Mouse (Mus musculus): ENCODE data around the gene Dock10. TPM values are rescaled to one million over a fixed set of nuclear protein-coding genes. Genes with fewer than 3 reads are reported as not detected.

Dock10 gene
- 2.8 and 3.3 TPM in 2 replicates for polyA plus RNA-seq (2015; fragmentation: Nextera tagmentation; extraction: Ambion mirVana)

DNA sequence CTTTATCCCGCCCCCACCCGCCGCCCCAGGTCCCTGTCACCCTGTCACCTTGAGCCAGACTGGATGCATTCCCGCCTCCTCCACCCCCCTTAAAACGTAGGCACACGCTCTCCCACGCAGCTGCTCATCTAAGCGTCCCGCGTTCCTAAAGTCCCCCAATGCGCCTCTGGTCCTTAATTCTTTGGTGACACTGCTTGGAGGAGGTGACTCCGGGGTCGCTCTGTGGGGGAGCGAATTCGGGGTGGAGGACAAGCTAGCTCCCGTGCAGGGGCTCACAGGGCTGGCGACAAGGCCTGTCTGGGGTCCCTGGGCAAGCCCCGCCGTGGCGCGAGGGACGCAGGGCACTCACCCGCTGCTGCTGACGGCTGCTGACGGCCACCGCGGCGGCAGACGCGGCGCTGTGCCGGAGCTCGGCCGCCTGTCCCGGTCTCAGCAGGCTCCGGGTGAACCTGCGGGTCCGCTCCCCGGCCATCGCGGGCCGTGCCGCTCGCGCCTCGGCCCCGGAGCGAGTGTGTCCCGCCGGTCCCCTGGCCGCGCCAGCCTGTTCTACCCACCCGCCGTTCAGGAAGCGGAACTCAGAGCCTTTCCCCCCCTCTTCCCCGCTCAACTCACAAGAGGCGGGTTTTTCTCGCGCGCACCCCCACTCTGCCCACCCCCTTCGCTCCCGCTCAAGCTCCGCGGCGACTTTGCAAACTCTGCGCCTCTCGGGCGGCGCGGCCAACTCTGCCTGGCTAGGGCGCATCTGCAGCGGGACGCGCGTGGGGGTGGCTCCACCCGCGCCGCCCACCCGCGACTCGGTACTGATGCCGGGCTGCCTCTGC lies at the start of gene Dock10:
Dock10 (minus strand) TSS at position 551 of the 821 bp plus-strand sequence.
- H3K4me2 ChIP-seq (replicated peaks; ENCODE audit: low read depth): peak within 1 kb of the TSS; percentile 76
- ATAC-seq (ENCODE audit: low FRiP score, low TSS enrichment) (peak; percentile 61), DNase-seq (ENCODE audit: low spot score) (peak; percentile 38)
- TF ChIP-seq EP300 (optimal IDR thresholded peaks at IDR 0.05): no peak
- TF ChIP-seq CTCF (IDR thresholded peaks at IDR 0.05; ENCODE audit: low read depth): no peak
- H3K27ac ChIP-seq (replicated peaks): 0 out of 2 replicates have a peak within 1 kb of the TSS, but pooled peaks have one; percentile 13
- H3K4me1 ChIP-seq (replicated peaks; ENCODE audit: control insufficient read depth, insufficient read depth): no peaks in the 10 kb centered on the region
- WGBS: under 1% methylated on average over 58 of the region's 82 CpGs
- no peaks in the 10 kb centered on the region for H3K36me3 ChIP-seq (ENCODE audit: control insufficient read depth, insufficient read depth, low read length)
- no peaks in the 10 kb centered on the region for H3K9me3 ChIP-seq (ENCODE audit: control insufficient read depth, low read length)
- H3K4me3 ChIP-seq (ENCODE audit: low read depth, low read length): peak within 1 kb of the TSS; percentile 54
- H3K9ac ChIP-seq (ENCODE audit: low read length): peak within 1 kb of the TSS; percentile 45
- H3K27me3 ChIP-seq (ENCODE audit: control insufficient read depth, insufficient read depth, low read length): 0 out of 2 replicates have a peak, but pooled peaks cover 4% of the 10 kb centered on the region

DNA sequence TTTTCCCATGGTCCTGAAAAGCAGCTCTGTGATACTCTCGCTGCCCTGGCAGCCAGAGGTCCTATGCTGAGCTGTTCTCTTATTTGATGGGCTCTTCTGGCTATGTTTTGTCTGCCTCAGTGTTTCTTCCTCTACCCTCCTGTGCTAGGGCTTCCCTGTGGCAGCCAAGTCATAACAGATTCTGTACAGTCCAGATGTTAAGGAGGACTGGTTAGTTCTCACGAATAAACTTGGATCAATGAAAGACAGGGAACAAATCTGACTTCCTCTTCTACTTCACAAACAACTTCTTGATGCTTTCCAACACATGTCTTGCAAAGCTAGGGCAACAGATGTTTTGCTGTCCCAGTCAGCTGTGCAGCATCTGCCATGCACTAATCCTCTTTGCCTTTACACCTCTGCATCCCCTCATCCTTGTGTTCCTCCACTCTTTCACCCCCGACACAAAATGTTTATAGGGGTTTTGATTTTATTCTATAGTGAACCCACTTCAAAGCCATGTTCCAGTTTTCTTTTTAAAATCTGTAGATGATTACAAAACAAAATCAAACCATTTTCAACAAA lies 48.6 kb upstream of the Dock10 start:
- ATAC-seq (ENCODE audit: low FRiP score, low TSS enrichment) (no peak), DNase-seq (ENCODE audit: low spot score) (no peak)
- H3K36me3 ChIP-seq (ENCODE audit: control insufficient read depth, insufficient read depth, low read length): no peaks in the 10 kb centered on the region
- H3K9ac ChIP-seq (ENCODE audit: low read length): no peak overlapping the region
- H3K9me3 ChIP-seq (ENCODE audit: control insufficient read depth, low read length): no peaks in the 10 kb centered on the region
- 57% methylated on average over 3 of the region's 3 CpGs for WGBS
- H3K4me2 ChIP-seq (replicated peaks; ENCODE audit: low read depth): no peak overlapping the region
- no peaks in the 10 kb centered on the region for H3K4me1 ChIP-seq (replicated peaks; ENCODE audit: control insufficient read depth, insufficient read depth)
- TF ChIP-seq CTCF (IDR thresholded peaks at IDR 0.05; ENCODE audit: low read depth): no peak
- no peak for TF ChIP-seq EP300 (optimal IDR thresholded peaks at IDR 0.05)
- H3K27me3 ChIP-seq (ENCODE audit: control insufficient read depth, insufficient read depth, low read length): no peaks in the 10 kb centered on the region
- no peak overlapping the region for H3K4me3 ChIP-seq (ENCODE audit: low read depth, low read length)
- H3K27ac ChIP-seq (replicated peaks): no peak overlapping the region

DNA sequence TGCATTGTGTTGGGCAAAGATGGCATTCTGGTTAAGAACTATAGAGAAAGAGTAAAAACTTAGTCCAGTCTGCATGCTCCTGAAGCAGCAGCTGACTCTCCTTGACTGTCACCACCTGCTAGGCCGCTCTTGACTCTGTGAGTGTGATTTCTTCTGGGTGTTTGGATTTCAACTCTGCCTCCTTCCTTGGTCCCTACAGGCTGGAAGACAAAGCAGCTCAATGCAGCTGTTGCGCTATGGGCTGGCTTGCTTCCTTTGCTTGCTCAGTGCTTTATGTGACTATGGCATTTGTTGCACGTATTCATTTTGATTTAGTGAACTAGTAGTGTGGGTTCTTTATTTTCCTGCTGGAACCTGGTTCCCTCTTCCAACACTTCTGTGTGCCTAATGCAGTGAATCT lies 43.7 kb upstream of the Dock10 start:
- ATAC-seq (ENCODE audit: low FRiP score, low TSS enrichment) (no peak), DNase-seq (ENCODE audit: low spot score) (no peak)
- Histone ChIP-seq H3K27ac (replicated peaks) (no peak overlapping the region), H3K4me2 (replicated peaks; ENCODE audit: low read depth) (no peak overlapping the region), H3K36me3 (ENCODE audit: control insufficient read depth, insufficient read depth, low read length) (no peaks in the 10 kb centered on the region), H3K4me3 (ENCODE audit: low read depth, low read length) (no peak overlapping the region), H3K9ac (ENCODE audit: low read length) (no peak overlapping the region), H3K27me3 (ENCODE audit: control insufficient read depth, insufficient read depth, low read length) (no peaks in the 10 kb centered on the region), H3K9me3 (ENCODE audit: control insufficient read depth, low read length) (no peaks in the 10 kb centered on the region), H3K4me1 (replicated peaks; ENCODE audit: control insufficient read depth, insufficient read depth) (no peaks in the 10 kb centered on the region)
- 58% methylated on average over 3 of the region's 3 CpGs for WGBS
- no peak for TF ChIP-seq CTCF (IDR thresholded peaks at IDR 0.05; ENCODE audit: low read depth)

DNA sequence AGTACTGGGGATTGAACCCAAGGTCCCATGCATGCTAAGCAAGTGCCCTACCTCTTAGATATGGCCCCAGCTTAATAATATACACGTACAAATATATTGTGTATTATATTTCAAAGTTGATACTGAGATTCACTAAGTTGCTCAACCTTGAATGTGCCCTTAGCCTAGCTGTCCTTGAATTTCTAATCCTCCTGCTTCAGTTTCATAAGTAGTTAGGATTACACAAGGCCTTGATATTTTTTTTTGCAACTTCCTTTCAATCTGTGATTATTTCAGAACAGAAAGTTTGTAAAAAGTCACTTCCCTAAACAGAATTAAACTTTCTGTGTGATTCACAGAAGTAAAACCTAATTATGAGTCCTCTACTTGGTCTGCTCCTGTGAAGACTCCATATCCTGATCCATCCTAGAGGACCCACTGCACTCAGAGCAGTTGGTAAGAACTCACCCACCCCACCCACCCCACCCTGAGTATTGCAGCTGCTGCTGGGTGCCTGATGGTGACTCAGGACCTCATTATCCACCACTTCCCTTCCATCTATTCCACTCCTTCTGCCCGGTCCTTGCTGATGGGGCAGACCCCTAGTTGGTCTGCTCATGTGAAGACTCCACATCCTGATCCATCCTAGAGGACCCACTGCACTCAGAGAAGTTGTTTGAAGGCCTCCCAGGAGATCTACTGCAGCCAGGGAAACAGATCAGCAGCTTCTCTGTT lies 26.9 kb upstream of the Dock10 start:
- H3K9ac ChIP-seq (ENCODE audit: low read length): no peak overlapping the region
- TF ChIP-seq CTCF (IDR thresholded peaks at IDR 0.05; ENCODE audit: low read depth): no peak
- TF ChIP-seq EP300 (optimal IDR thresholded peaks at IDR 0.05): no peak
- no peak overlapping the region for H3K27ac ChIP-seq (replicated peaks)
- no peaks in the 10 kb centered on the region for H3K9me3 ChIP-seq (ENCODE audit: control insufficient read depth, low read length)
- H3K4me1 ChIP-seq (replicated peaks; ENCODE audit: control insufficient read depth, insufficient read depth): no peaks in the 10 kb centered on the region
- 71% methylated on average over 2 of the region's 2 CpGs for WGBS
- H3K27me3 ChIP-seq (ENCODE audit: control insufficient read depth, insufficient read depth, low read length): no peaks in the 10 kb centered on the region
- H3K36me3 ChIP-seq (ENCODE audit: control insufficient read depth, insufficient read depth, low read length): no peaks in the 10 kb centered on the region
- DNase-seq (ENCODE audit: low spot score): no peak
- H3K4me3 ChIP-seq (ENCODE audit: low read depth, low read length): no peak overlapping the region
- no peak overlapping the region for H3K4me2 ChIP-seq (replicated peaks; ENCODE audit: low read depth)
- no peak for ATAC-seq (ENCODE audit: low FRiP score, low TSS enrichment)

DNA sequence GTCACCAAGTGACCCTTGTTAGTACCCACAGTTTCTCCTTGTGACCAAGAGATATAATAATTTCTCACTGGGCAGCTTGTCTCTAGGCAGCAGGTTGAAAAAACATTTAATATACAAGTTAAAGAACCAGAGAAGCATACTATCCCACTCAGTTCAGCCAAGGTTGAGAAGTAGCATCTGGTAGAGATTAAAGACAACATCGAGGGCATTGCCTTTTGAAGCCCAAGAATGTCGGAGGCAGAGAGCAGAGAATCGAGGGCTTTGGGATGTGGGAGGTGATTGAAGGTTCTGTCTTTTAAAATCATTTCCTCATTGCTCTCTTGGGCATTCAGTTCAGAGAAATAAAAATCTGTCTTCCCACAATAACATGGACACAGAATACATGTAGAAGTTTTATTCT lies 25.8 kb upstream of the Dock10 start:
- DNase-seq (ENCODE audit: low spot score) (no peak), ATAC-seq (ENCODE audit: low FRiP score, low TSS enrichment) (no peak)
- TF ChIP-seq EP300 (optimal IDR thresholded peaks at IDR 0.05): no peak
- no peak for TF ChIP-seq CTCF (IDR thresholded peaks at IDR 0.05; ENCODE audit: low read depth)
- no peak overlapping the region for H3K27ac ChIP-seq (replicated peaks)
- no peaks in the 10 kb centered on the region for H3K9me3 ChIP-seq (ENCODE audit: control insufficient read depth, low read length)
- 59% methylated on average over 3 of the region's 3 CpGs for WGBS
- no peak overlapping the region for H3K9ac ChIP-seq (ENCODE audit: low read length)
- no peak overlapping the region for H3K4me2 ChIP-seq (replicated peaks; ENCODE audit: low read depth)
- H3K4me1 ChIP-seq (replicated peaks; ENCODE audit: control insufficient read depth, insufficient read depth): no peaks in the 10 kb centered on the region
- H3K27me3 ChIP-seq (ENCODE audit: control insufficient read depth, insufficient read depth, low read length): no peaks in the 10 kb centered on the region
- H3K36me3 ChIP-seq (ENCODE audit: control insufficient read depth, insufficient read depth, low read length): no peaks in the 10 kb centered on the region
- H3K4me3 ChIP-seq (ENCODE audit: low read depth, low read length): no peak overlapping the region

Measured in stomach, postnatal 0 days (tissue).